Mouse (Mus musculus): ENCODE measurements around the gene Sars2. TPM values are rescaled to one million over a fixed set of nuclear protein-coding genes. Genes with fewer than 3 reads are reported as not detected.

The Sars2 gene
- polyA plus RNA-seq, 1 experiment from 2014 or later = 8.5 TPM

GRCm38 (mm10) chr7:28735701-28736100 is 6.1 kb upstream of the Sars2 start:
- H3K9ac ChIP-seq (replicated peaks) = no peak overlapping the region
- TF ChIP-seq EP300 (IDR thresholded peaks at IDR 0.05; ENCODE audit: low read depth) (no peak), CTCF (IDR thresholded peaks at IDR 0.05; ENCODE audit: low read depth) (no peak)
- peaks cover 11% of the 10 kb centered on the region for H3K4me1 ChIP-seq (ENCODE audit: insufficient read depth)
- ATAC-seq (no peak), DNase-seq (no peak)
- 0 out of 2 replicates have a peak, but pooled peaks cover 4% of the 10 kb centered on the region for H3K9me3 ChIP-seq (ENCODE audit: low read length)
- no peaks in the 10 kb centered on the region for H3K27me3 ChIP-seq (ENCODE audit: insufficient read depth, low read length)
- no peak overlapping the region for H3K4me3 ChIP-seq (ENCODE audit: low read depth, low read length)
- no peak overlapping the region for H3K4me2 ChIP-seq (ENCODE audit: low read depth, low read length)
- H3K27ac ChIP-seq (ENCODE audit: low read depth) = no peak overlapping the region
- H3K36me3 ChIP-seq (replicated peaks; ENCODE audit: insufficient read depth, low read length) = no peaks in the 10 kb centered on the region; the same call in 1 of the 2 replicates
- WGBS (ENCODE audit: insufficient replicate concordance) = 79% methylated on average over 6 of the region's 6 CpGs

- ATAC-seq (no peak), DNase-seq (no peak)
- Histone ChIP-seq H3K27ac (ENCODE audit: low read depth) (no peak overlapping the region), H3K36me3 (replicated peaks; ENCODE audit: insufficient read depth, low read length) (no peaks in the 10 kb centered on the region; the same call in 1 of the 2 replicates), H3K9ac (replicated peaks) (no peak overlapping the region), H3K4me3 (ENCODE audit: low read depth, low read length) (no peak overlapping the region), H3K9me3 (ENCODE audit: low read length) (no peaks in the 10 kb centered on the region), H3K4me2 (ENCODE audit: low read depth, low read length) (no peak overlapping the region), H3K4me1 (ENCODE audit: insufficient read depth) (peaks cover 16% of the 10 kb centered on the region), H3K27me3 (ENCODE audit: insufficient read depth, low read length) (no peaks in the 10 kb centered on the region)
- WGBS (ENCODE audit: insufficient replicate concordance) = 90% methylated on average over 21 of the region's 21 CpGs
- TF ChIP-seq CTCF (IDR thresholded peaks at IDR 0.05; ENCODE audit: low read depth) (no peak), EP300 (IDR thresholded peaks at IDR 0.05; ENCODE audit: low read depth) (no peak)
Measured at GRCm38 (mm10) chr7:28739829-28740228, 2.0 kb upstream of the Sars2 start.

GRCm38 (mm10) chr7:28740949-28741348 is 843 bp upstream of the Sars2 start:
- ATAC-seq = no peak
- peaks cover 3% of the 10 kb centered on the region for H3K36me3 ChIP-seq (replicated peaks; ENCODE audit: insufficient read depth, low read length)
- peak overlapping the region; percentile 87 for H3K27ac ChIP-seq (ENCODE audit: low read depth)
- H3K4me2 ChIP-seq (ENCODE audit: low read depth, low read length) = peak overlapping the region; percentile 89
- TF ChIP-seq CTCF (IDR thresholded peaks at IDR 0.05; ENCODE audit: low read depth) = no peak
- no peak for TF ChIP-seq EP300 (IDR thresholded peaks at IDR 0.05; ENCODE audit: low read depth)
- no peaks in the 10 kb centered on the region for H3K9me3 ChIP-seq (ENCODE audit: low read length)
- WGBS (ENCODE audit: insufficient replicate concordance) = 31% methylated on average over 9 of the region's 9 CpGs
- H3K4me3 ChIP-seq (ENCODE audit: low read depth, low read length) = peak overlapping the region; percentile 72
- peak overlapping the region; percentile 90 for H3K9ac ChIP-seq (replicated peaks)
- no peak for DNase-seq
- peaks cover 16% of the 10 kb centered on the region for H3K4me1 ChIP-seq (ENCODE audit: insufficient read depth)
- H3K27me3 ChIP-seq (ENCODE audit: insufficient read depth, low read length) = no peaks in the 10 kb centered on the region

GRCm38 (mm10) chr7:28741368-28741708 is 454 bp upstream of the Sars2 start:
- DNase-seq (no peak), ATAC-seq (peak; percentile 16)
- no peaks in the 10 kb centered on the region for H3K9me3 ChIP-seq (ENCODE audit: low read length)
- peak overlapping the region; percentile 90 for H3K9ac ChIP-seq (replicated peaks)
- H3K4me3 ChIP-seq (ENCODE audit: low read depth, low read length) = peak overlapping the region; percentile 72
- peak overlapping the region; percentile 87 for H3K27ac ChIP-seq (ENCODE audit: low read depth)
- under 1% methylated on average over 11 of the region's 13 CpGs for WGBS (ENCODE audit: insufficient replicate concordance)
- no peaks in the 10 kb centered on the region for H3K27me3 ChIP-seq (ENCODE audit: insufficient read depth, low read length)
- TF ChIP-seq EP300 (IDR thresholded peaks at IDR 0.05; ENCODE audit: low read depth) (no peak), CTCF (IDR thresholded peaks at IDR 0.05; ENCODE audit: low read depth) (no peak)
- H3K4me1 ChIP-seq (ENCODE audit: insufficient read depth) = peaks cover 16% of the 10 kb centered on the region
- H3K4me2 ChIP-seq (ENCODE audit: low read depth, low read length) = peak overlapping the region; percentile 89
- H3K36me3 ChIP-seq (replicated peaks; ENCODE audit: insufficient read depth, low read length) = peaks cover 7% of the 10 kb centered on the region

GRCm38 (mm10) chr7:28749935-28750334 is 8.1 kb downstream of the Sars2 start:
- no peaks in the 10 kb centered on the region for H3K4me1 ChIP-seq (ENCODE audit: insufficient read depth)
- ATAC-seq (no peak), DNase-seq (no peak)
- no peak overlapping the region for H3K4me2 ChIP-seq (ENCODE audit: low read depth, low read length)
- no peak overlapping the region for H3K27ac ChIP-seq (ENCODE audit: low read depth)
- no peaks in the 10 kb centered on the region for H3K9me3 ChIP-seq (ENCODE audit: low read length)
- H3K36me3 ChIP-seq (replicated peaks; ENCODE audit: insufficient read depth, low read length) = peaks cover 15% of the 10 kb centered on the region
- H3K4me3 ChIP-seq (ENCODE audit: low read depth, low read length) = no peak overlapping the region
- no peak overlapping the region for H3K9ac ChIP-seq (replicated peaks)
- no peaks in the 10 kb centered on the region for H3K27me3 ChIP-seq (ENCODE audit: insufficient read depth, low read length)
- 86% methylated on average over 7 of the region's 7 CpGs for WGBS (ENCODE audit: insufficient replicate concordance)
- TF ChIP-seq CTCF (IDR thresholded peaks at IDR 0.05; ENCODE audit: low read depth) = no peak
- no peak for TF ChIP-seq EP300 (IDR thresholded peaks at IDR 0.05; ENCODE audit: low read depth)

GRCm38 (mm10) chr7:28756079-28756478 is 14.3 kb downstream of the Sars2 start, which contains the start of gene Ccer2:
Gene Ccer2 (plus strand): TSS chr7:28756174.
- no peak within 1 kb of the TSS for H3K4me2 ChIP-seq (ENCODE audit: low read depth, low read length)
- H3K4me3 ChIP-seq (ENCODE audit: low read depth, low read length) = no peak within 1 kb of the TSS
- 6% methylated on average over 15 of the region's 17 CpGs for WGBS (ENCODE audit: insufficient replicate concordance)
- H3K4me1 ChIP-seq (ENCODE audit: insufficient read depth) = peaks cover 3% of the 10 kb centered on the region; the same call in 1 of the 2 replicates
- H3K36me3 ChIP-seq (replicated peaks; ENCODE audit: insufficient read depth, low read length) = peaks cover 28% of the 10 kb centered on the region
- no peaks in the 10 kb centered on the region for H3K9me3 ChIP-seq (ENCODE audit: low read length)
- DNase-seq = no peak
- ATAC-seq = peak; percentile 26; the same call in 1 of the 2 replicates
- H3K27me3 ChIP-seq (ENCODE audit: insufficient read depth, low read length) = peaks cover 11% of the 10 kb centered on the region
- H3K27ac ChIP-seq (ENCODE audit: low read depth) = no peak within 1 kb of the TSS
- no peak for TF ChIP-seq EP300 (IDR thresholded peaks at IDR 0.05; ENCODE audit: low read depth)
- no peak for TF ChIP-seq CTCF (IDR thresholded peaks at IDR 0.05; ENCODE audit: low read depth)
- no peak within 1 kb of the TSS for H3K9ac ChIP-seq (replicated peaks)

All from liver, postnatal 0 days (tissue).